Mouse (Mus musculus): ENCODE data around the gene Rtkn. TPM values are rescaled to one million over a fixed set of nuclear protein-coding genes. Genes with fewer than 3 reads are reported as not detected.

Rtkn gene
- total and polyA plus RNA-seq, 3 experiments: 5.4 to 8.3 TPM; not detected in 1

DNA sequence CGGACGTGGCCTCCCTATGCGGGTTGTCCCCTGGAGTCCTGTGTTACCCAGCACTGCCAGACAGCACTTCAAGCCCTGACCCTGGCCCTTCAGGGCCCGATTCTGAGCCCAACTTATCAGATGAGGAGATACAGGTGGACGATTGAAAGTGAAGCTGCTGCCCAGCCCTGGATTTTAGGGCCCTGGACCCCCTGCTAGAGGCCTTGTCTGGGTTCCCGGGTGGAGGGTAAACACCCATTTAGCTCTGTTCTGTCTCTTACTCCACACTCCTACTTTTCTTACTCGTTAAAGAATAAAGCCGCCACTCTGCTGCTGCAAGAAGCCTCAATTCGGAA, 47.4 kb upstream of the Rtkn start:
- DNase-seq (ENCODE audit: low read depth, low spot score): no peak
- Histone ChIP-seq H3K27ac (ENCODE audit: control insufficient read depth, low read depth, low read length) (no peak overlapping the region), H3K27me3 (ENCODE audit: control insufficient read depth in 1 of 2, insufficient read depth in 2 of 2, low read length in 2 of 2) (peaks cover 2 to 4% of the 10 kb centered on the region in 2 experiments; a peak in 2 of 4 replicates), H3K9ac (ENCODE audit: control insufficient read depth, low read depth, low read length, poor library complexity, severe bottlenecking) (no peak overlapping the region), H3K36me3 (ENCODE audit: control insufficient read depth in 1 of 2, insufficient read depth in 2 of 2, low read length in 2 of 2) (no peaks in the 10 kb centered on the region), H3K79me2 (ENCODE audit: control insufficient read depth, insufficient read depth, low read length, poor library complexity) (no peaks in the 10 kb centered on the region), H3K4me1 (ENCODE audit: control insufficient read depth in 1 of 2, insufficient read depth in 2 of 2, low read length in 2 of 2) (no peaks in the 10 kb centered on the region), H3K9me3 (replicated peaks; ENCODE audit: insufficient read depth, low read length) (no peaks in the 10 kb centered on the region), H3K4me3 (ENCODE audit: control insufficient read depth in 1 of 2, insufficient read depth in 1 of 2, low read depth in 2 of 2, low read length in 2 of 2) (no peak overlapping the region)
- TF ChIP-seq MAFK (IDR thresholded peaks at IDR 0.05; ENCODE audit: borderline replicate concordance, low read depth, low read length): no peak
- no peak for TF ChIP-seq JUND (IDR thresholded peaks at IDR 0.05; ENCODE audit: low read depth, low read length)
- no peak for TF ChIP-seq RCOR1 (IDR thresholded peaks at IDR 0.05; ENCODE audit: low read depth, low read length)

DNA sequence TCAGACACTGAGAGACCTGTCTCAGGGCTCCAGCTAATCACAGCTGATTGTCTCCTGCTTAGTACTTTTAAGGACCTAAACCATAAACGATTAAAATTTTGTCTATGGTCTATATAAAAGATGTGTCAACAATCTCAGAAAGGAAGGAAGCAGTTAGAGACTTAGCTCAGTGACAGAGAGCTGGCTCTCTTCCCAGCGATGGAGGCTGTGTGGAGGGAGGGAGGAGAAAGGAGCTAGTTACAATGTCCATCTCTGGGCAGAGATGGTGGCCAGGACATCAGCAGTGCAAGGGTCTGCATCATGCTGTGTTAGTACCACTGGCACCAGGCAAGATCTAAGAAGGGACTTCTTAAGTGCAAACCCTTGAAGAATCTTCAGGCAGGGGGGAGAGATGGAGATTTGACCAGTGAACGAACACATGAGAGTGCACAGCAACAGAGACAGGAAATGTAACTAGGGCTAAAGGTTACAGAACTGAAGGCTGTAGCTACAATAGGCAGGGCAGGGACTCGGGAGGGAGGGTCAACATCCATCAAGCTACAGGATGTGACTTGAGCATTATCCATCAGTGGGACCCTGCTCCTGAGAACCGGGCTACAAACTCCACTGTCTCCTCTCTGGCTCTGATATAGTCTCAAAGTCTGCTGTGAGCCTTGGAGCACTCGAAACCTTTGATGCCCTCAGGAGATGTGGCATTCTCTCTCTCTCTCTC, 42.7 kb upstream of the Rtkn start:
- Histone ChIP-seq H3K4me1 (ENCODE audit: control insufficient read depth in 1 of 2, insufficient read depth in 2 of 2, low read length in 2 of 2) (no peaks in the 10 kb centered on the region), H3K9ac (ENCODE audit: control insufficient read depth, low read depth, low read length, poor library complexity, severe bottlenecking) (no peak overlapping the region), H3K36me3 (ENCODE audit: control insufficient read depth in 1 of 2, insufficient read depth in 2 of 2, low read length in 2 of 2) (no peaks in the 10 kb centered on the region), H3K79me2 (ENCODE audit: control insufficient read depth, insufficient read depth, low read length, poor library complexity) (no peaks in the 10 kb centered on the region), H3K27ac (ENCODE audit: control insufficient read depth, low read depth, low read length) (no peak overlapping the region), H3K9me3 (replicated peaks; ENCODE audit: insufficient read depth, low read length) (no peaks in the 10 kb centered on the region), H3K4me3 (ENCODE audit: control insufficient read depth in 1 of 2, insufficient read depth in 1 of 2, low read depth in 2 of 2, low read length in 2 of 2) (no peak overlapping the region), H3K27me3 (ENCODE audit: control insufficient read depth in 1 of 2, insufficient read depth in 2 of 2, low read length in 2 of 2) (peaks cover 2 to 5% of the 10 kb centered on the region in 2 experiments; a peak in 2 of 4 replicates)
- no peak for TF ChIP-seq MYB (IDR thresholded peaks at IDR 0.05; ENCODE audit: low read depth, low read length)
- no peak for TF ChIP-seq MAX (IDR thresholded peaks at IDR 0.05; ENCODE audit: low read length)
- no peak for TF ChIP-seq EP300 (IDR thresholded peaks at IDR 0.05; ENCODE audit: low read depth in 1 of 2, low read length in 2 of 2)
- no peak for TF ChIP-seq ZKSCAN1 (IDR thresholded peaks at IDR 0.05; ENCODE audit: low read depth, low read length)
- no peak for DNase-seq (ENCODE audit: low read depth, low spot score)

DNA sequence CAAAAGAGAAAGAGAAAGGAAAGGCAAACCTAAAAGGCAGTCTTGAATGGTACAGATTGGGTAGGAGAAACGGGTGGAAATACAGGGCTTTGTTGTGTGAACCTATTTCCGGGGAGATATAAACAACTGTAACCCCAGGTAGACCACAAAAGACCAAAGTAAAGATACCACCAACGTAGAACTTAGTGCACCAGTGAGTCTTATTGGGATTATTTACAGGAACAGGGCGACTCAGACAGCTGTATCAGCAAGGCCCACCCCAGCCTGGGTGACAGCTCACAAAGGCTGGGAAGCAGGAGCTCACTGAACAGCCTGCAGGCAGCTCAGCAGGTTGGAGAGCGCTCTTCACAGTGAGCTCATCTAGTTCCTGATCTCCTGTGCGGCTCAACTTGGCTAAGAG, 39.3 kb upstream of the Rtkn start:
- Histone ChIP-seq H3K27ac (ENCODE audit: control insufficient read depth, low read depth, low read length) (no peak overlapping the region), H3K27me3 (ENCODE audit: control insufficient read depth in 1 of 2, insufficient read depth in 2 of 2, low read length in 2 of 2) (0 out of 4 replicates have a peak, but pooled peaks cover 0 to 1% of the 10 kb centered on the region in 2 experiments), H3K9ac (ENCODE audit: control insufficient read depth, low read depth, low read length, poor library complexity, severe bottlenecking) (no peak overlapping the region), H3K4me3 (ENCODE audit: control insufficient read depth in 1 of 2, insufficient read depth in 1 of 2, low read depth in 2 of 2, low read length in 2 of 2) (no peak overlapping the region; a peak in 1 of 4 replicates), H3K36me3 (ENCODE audit: control insufficient read depth in 1 of 2, insufficient read depth in 2 of 2, low read length in 2 of 2) (peaks cover 0 to 4% of the 10 kb centered on the region in 2 experiments; a peak in 1 of 4 replicates), H3K9me3 (replicated peaks; ENCODE audit: insufficient read depth, low read length) (no peaks in the 10 kb centered on the region), H3K4me1 (ENCODE audit: control insufficient read depth in 1 of 2, insufficient read depth in 2 of 2, low read length in 2 of 2) (peaks cover 0 to 5% of the 10 kb centered on the region in 2 experiments; a peak in 3 of 4 replicates), H3K79me2 (ENCODE audit: control insufficient read depth, insufficient read depth, low read length, poor library complexity) (no peaks in the 10 kb centered on the region)
- peak; percentile 59 for DNase-seq (ENCODE audit: low read depth, low spot score)
- TF ChIP-seq MYC (IDR thresholded peaks at IDR 0.05; ENCODE audit: low read depth, low read length) (no peak), RCOR1 (IDR thresholded peaks at IDR 0.05; ENCODE audit: low read depth, low read length) (no peak), ZKSCAN1 (IDR thresholded peaks at IDR 0.05; ENCODE audit: low read depth, low read length) (no peak), USF2 (IDR thresholded peaks at IDR 0.05; ENCODE audit: borderline replicate concordance in 1 of 2, insufficient read depth in 1 of 2, low read depth in 1 of 2, low read length in 2 of 2) (no peak), ZMIZ1 (IDR thresholded peaks at IDR 0.05; ENCODE audit: low read depth, low read length) (no peak), HCFC1 (IDR thresholded peaks at IDR 0.05; ENCODE audit: low read depth, low read length) (no peak), EP300 (IDR thresholded peaks at IDR 0.05; ENCODE audit: low read depth in 1 of 2, low read length in 2 of 2) (no peak), CHD2 (IDR thresholded peaks at IDR 0.05; ENCODE audit: low read length) (no peak)

All from MEL (cell line).